ENCODE assay signal across 8 mouse cellular contexts in genomic region chr2:125723408-125724085, GRCm38 (mm10). TPM values are rescaled to one million over a fixed set of nuclear protein-coding genes. Genes with fewer than 3 reads are reported as not detected.
DNase-seq lines count a peak whose midpoint lies in the region; ATAC-seq and TF ChIP-seq lines count a peak whose summit lies in the region.

No protein-coding gene starts in this region.

- H3K4me1 ChIP-seq in cerebellum, adult 2 months (ENCODE audit: control insufficient read depth, insufficient read depth, low read length), result no peaks in the 10 kb centered on the region
- peaks cover 18% of the 10 kb centered on the region for H3K4me1 ChIP-seq in hindbrain, embryonic 16.5 days (ENCODE audit: control insufficient read depth, insufficient read depth, low read depth, low read length)
- H3K4me1 ChIP-seq in limb, embryonic 11.5 days (ENCODE audit: control insufficient read depth, insufficient read depth, low read length), result peaks cover 7% of the 10 kb centered on the region; the same call in 1 of the 2 replicates
- H3K4me1 ChIP-seq in midbrain, embryonic 11.5 days (ENCODE audit: control insufficient read depth, insufficient read depth, low read length), result peaks cover 7% of the 10 kb centered on the region
- H3K4me1 ChIP-seq in stomach, postnatal 0 days (replicated peaks; ENCODE audit: control insufficient read depth, insufficient read depth), result peaks cover 3% of the 10 kb centered on the region; the same call in 1 of the 2 replicates

- no peaks in the 10 kb centered on the region for H3K27me3 ChIP-seq in cerebellum, adult 2 months (ENCODE audit: control insufficient read depth, insufficient read depth, low read length)
- 0 out of 2 replicates have a peak, but pooled peaks cover 4% of the 10 kb centered on the region for H3K27me3 ChIP-seq in hindbrain, embryonic 16.5 days (replicated peaks; ENCODE audit: control insufficient read depth, insufficient read depth, low read length)
- peaks cover 25% of the 10 kb centered on the region for H3K27me3 ChIP-seq in limb, embryonic 11.5 days (ENCODE audit: control insufficient read depth, insufficient read depth, low read length)
- peaks cover 33% of the 10 kb centered on the region for H3K27me3 ChIP-seq in midbrain, embryonic 11.5 days (ENCODE audit: control insufficient read depth, insufficient read depth, low read length)
- no peaks in the 10 kb centered on the region for H3K27me3 ChIP-seq in stomach, postnatal 0 days (ENCODE audit: control insufficient read depth, insufficient read depth, low read length)

- TF ChIP-seq EP300 in stomach, postnatal 0 days (optimal IDR thresholded peaks at IDR 0.05), result no peak

- no peak for TF ChIP-seq CTCF in cerebellum, adult 2 months (IDR thresholded peaks at IDR 0.05; ENCODE audit: borderline replicate concordance, insufficient read depth, low read depth, low read length)
- peak; percentile 42 for TF ChIP-seq CTCF in stomach, postnatal 0 days (IDR thresholded peaks at IDR 0.05; ENCODE audit: low read depth)

- DNase-seq in left cerebral cortex, adult 18-20 months (ENCODE audit: low spot score in 2 of 2), result peak; percentile 32 to 33
- DNase-seq in left cerebral cortex, adult 8-10 months (ENCODE audit: low spot score in 2 of 2), result no peak
- DNase-seq in cerebellum, adult 2 months, result peak; percentile 72 to 74
- DNase-seq in forelimb bud, embryonic 11.5 days (ENCODE audit: low read depth, low spot score), result peak; percentile 38
- DNase-seq in limb, embryonic 11.5 days (ENCODE audit: low spot score), result peak; percentile 71
- DNase-seq in midbrain, embryonic 11.5 days (ENCODE audit: low spot score, missing footprints), result peak; percentile 91
- DNase-seq in stomach, postnatal 0 days (ENCODE audit: low spot score), result peak; percentile 62

- no peaks in the 10 kb centered on the region for H3K9me3 ChIP-seq in hindbrain, embryonic 16.5 days (ENCODE audit: control insufficient read depth, low read length)
- no peaks in the 10 kb centered on the region for H3K9me3 ChIP-seq in limb, embryonic 11.5 days (ENCODE audit: control insufficient read depth, low read length)
- no peaks in the 10 kb centered on the region for H3K9me3 ChIP-seq in midbrain, embryonic 11.5 days (ENCODE audit: control insufficient read depth, low read length)
- no peaks in the 10 kb centered on the region for H3K9me3 ChIP-seq in stomach, postnatal 0 days (ENCODE audit: control insufficient read depth, low read length)

- peak; percentile 87 for ATAC-seq in hindbrain, embryonic 16.5 days
- peak; percentile 76 for ATAC-seq in limb, embryonic 11.5 days (ENCODE audit: insufficient number of reproducible peaks, low FRiP score, low TSS enrichment, low read depth)
- peak; percentile 86 for ATAC-seq in midbrain, embryonic 11.5 days (ENCODE audit: low FRiP score)
- peak; percentile 78 for ATAC-seq in stomach, postnatal 0 days (ENCODE audit: low FRiP score, low TSS enrichment)

- peak overlapping the region; percentile 100 for H3K4me2 ChIP-seq in hindbrain, embryonic 16.5 days (ENCODE audit: low read length)
- peak overlapping the region; percentile 96 for H3K4me2 ChIP-seq in limb, embryonic 11.5 days (ENCODE audit: low read depth, severe bottlenecking)
- peak overlapping the region; percentile 77 for H3K4me2 ChIP-seq in midbrain, embryonic 11.5 days
- peak overlapping the region; percentile 86 for H3K4me2 ChIP-seq in stomach, postnatal 0 days (replicated peaks; ENCODE audit: low read depth)

- peak overlapping the region; percentile 60 for H3K4me3 ChIP-seq in cerebellum, adult 2 months (replicated peaks; ENCODE audit: insufficient read depth, low read depth, low read length)
- peak overlapping the region; percentile 57 for H3K4me3 ChIP-seq in hindbrain, embryonic 16.5 days (ENCODE audit: low read length)
- peak overlapping the region; percentile 51 for H3K4me3 ChIP-seq in limb, embryonic 11.5 days (ENCODE audit: low read depth, low read length)
- H3K4me3 ChIP-seq in midbrain, embryonic 11.5 days (ENCODE audit: low read depth, low read length), result peak overlapping the region; percentile 35
- peak overlapping the region; percentile 45 for H3K4me3 ChIP-seq in stomach, postnatal 0 days (ENCODE audit: low read depth, low read length)

- H3K9ac ChIP-seq in hindbrain, embryonic 16.5 days (ENCODE audit: low read depth, low read length), result peak overlapping the region; percentile 77
- H3K9ac ChIP-seq in limb, embryonic 11.5 days (ENCODE audit: low read length), result peak overlapping the region; percentile 22
- peak overlapping the region; percentile 41 for H3K9ac ChIP-seq in midbrain, embryonic 11.5 days (ENCODE audit: low read length)
- 0 out of 2 replicates have a peak overlapping the region, but pooled peaks have one; percentile 4 for H3K9ac ChIP-seq in stomach, postnatal 0 days (ENCODE audit: low read length)

- TF ChIP-seq POLR2A in cerebellum, adult 2 months (IDR thresholded peaks at IDR 0.05; ENCODE audit: borderline replicate concordance, insufficient read depth, low read length), result no peak

- no peak overlapping the region for H3K27ac ChIP-seq in cerebellum, adult 2 months (ENCODE audit: insufficient read depth, low read length)
- H3K27ac ChIP-seq in hindbrain, embryonic 16.5 days (ENCODE audit: low read depth, low read length), result peak overlapping the region; percentile 75
- no peak overlapping the region for H3K27ac ChIP-seq in limb, embryonic 11.5 days (replicated peaks; ENCODE audit: low read depth, low read length)
- H3K27ac ChIP-seq in midbrain, embryonic 11.5 days (ENCODE audit: low read depth, low read length), result no peak overlapping the region
- H3K27ac ChIP-seq in stomach, postnatal 0 days (replicated peaks), result no peak overlapping the region

- under 1% methylated on average over 34 of the region's 34 CpGs for WGBS in cerebellum, adult 2 months
- WGBS in hindbrain, embryonic 16.5 days, result under 1% methylated on average over 34 of the region's 34 CpGs
- under 1% methylated on average over 34 of the region's 34 CpGs for WGBS in limb, embryonic 11.5 days
- under 1% methylated on average over 34 of the region's 34 CpGs for WGBS in midbrain, embryonic 11.5 days
- WGBS in stomach, postnatal 0 days, result under 1% methylated on average over 34 of the region's 34 CpGs

- no peaks in the 10 kb centered on the region for H3K36me3 ChIP-seq in hindbrain, embryonic 16.5 days (ENCODE audit: control insufficient read depth, insufficient read depth, low read length)
- H3K36me3 ChIP-seq in limb, embryonic 11.5 days (ENCODE audit: control insufficient read depth, insufficient read depth, low read length), result no peaks in the 10 kb centered on the region
- H3K36me3 ChIP-seq in midbrain, embryonic 11.5 days (ENCODE audit: control insufficient read depth, insufficient read depth, low read length), result no peaks in the 10 kb centered on the region
- H3K36me3 ChIP-seq in stomach, postnatal 0 days (ENCODE audit: control insufficient read depth, insufficient read depth, low read length), result no peaks in the 10 kb centered on the region

RNA-seq across cellular contexts. Expression of gene Shc4, which starts 0.4 kb away (rescaled TPM):
- 1 to 10 TPM; 5.1 to 5.2 TPM for total RNA-seq in left cerebral cortex, adult 18-20 months (2021)
- 1 to 10 TPM; 4.5 to 5.7 (median 5.4) TPM for total RNA-seq in left cerebral cortex, adult 8-10 months (2022)
- polyA plus RNA-seq in cerebellum, adult 2 months (2012; rRNA removed), result 6.7 and 7.0 TPM in 2 replicates
- 4.3 and 5.0 TPM in 2 replicates for polyA plus RNA-seq in hindbrain, embryonic 16.5 days (2015; fragmentation: Nextera tagmentation; extraction: Ambion mirVana)
- 1.1 and 1.2 TPM in 2 replicates for polyA plus RNA-seq in limb, embryonic 11.5 days (2014; fragmentation: Nextera tagmentation; extraction: Ambion mirVana)
- 0.82 and 0.92 TPM in 2 replicates for polyA plus RNA-seq in midbrain, embryonic 11.5 days (2014; fragmentation: Nextera tagmentation; extraction: Ambion mirVana)
- polyA plus RNA-seq in stomach, postnatal 0 days (2015; fragmentation: Nextera tagmentation; extraction: Ambion mirVana), result 1.0 and 1.1 TPM in 2 replicates

RNA-seq across cellular contexts. Expression of gene Eid1, which starts 50.7 kb away (rescaled TPM):
- 100 to 1,000 TPM; 229 to 233 TPM for total RNA-seq in left cerebral cortex, adult 18-20 months (2021)
- 100 to 1,000 TPM; 216 to 227 (median 219) TPM for total RNA-seq in left cerebral cortex, adult 8-10 months (2022)
- polyA plus RNA-seq in cerebellum, adult 2 months (2012; rRNA removed), result 148 and 159 TPM in 2 replicates
- 373 and 390 TPM in 2 replicates for polyA plus RNA-seq in hindbrain, embryonic 16.5 days (2015; fragmentation: Nextera tagmentation; extraction: Ambion mirVana)
- polyA plus RNA-seq in limb, embryonic 11.5 days (2014; fragmentation: Nextera tagmentation; extraction: Ambion mirVana), result 224 and 232 TPM in 2 replicates
- 281 and 308 TPM in 2 replicates for polyA plus RNA-seq in midbrain, embryonic 11.5 days (2014; fragmentation: Nextera tagmentation; extraction: Ambion mirVana)
- 97.9 and 98.3 TPM in 2 replicates for polyA plus RNA-seq in stomach, postnatal 0 days (2015; fragmentation: Nextera tagmentation; extraction: Ambion mirVana)

RNA-seq across cellular contexts. Expression of gene Secisbp2l, which starts 59.1 kb away (rescaled TPM):
- total RNA-seq in left cerebral cortex, adult 18-20 months (2021), result 10 to 100 TPM; 90.8 to 92.5 TPM
- total RNA-seq in left cerebral cortex, adult 8-10 months (2022), result 100 to 1,000 TPM in 2 of 4 experiments, 10 to 100 TPM in 2; 91.3 to 107 (median 97.4) TPM
- 36.8 and 37.7 TPM in 2 replicates for polyA plus RNA-seq in cerebellum, adult 2 months (2012; rRNA removed)
- polyA plus RNA-seq in hindbrain, embryonic 16.5 days (2015; fragmentation: Nextera tagmentation; extraction: Ambion mirVana), result 23.9 and 28.6 TPM in 2 replicates
- polyA plus RNA-seq in limb, embryonic 11.5 days (2014; fragmentation: Nextera tagmentation; extraction: Ambion mirVana), result 22.1 and 23.5 TPM in 2 replicates
- polyA plus RNA-seq in midbrain, embryonic 11.5 days (2014; fragmentation: Nextera tagmentation; extraction: Ambion mirVana), result 24.8 and 28.9 TPM in 2 replicates
- polyA plus RNA-seq in stomach, postnatal 0 days (2015; fragmentation: Nextera tagmentation; extraction: Ambion mirVana), result 8.7 and 9.5 TPM in 2 replicates

Comparison
In these comparisons a context has a peak if more than half of its experiments do, and no peak if none do; other contexts are left out.
1. DNase-seq: peak in left cerebral cortex, adult 18-20 months (2 of 2), cerebellum, adult 2 months (2 of 2), forelimb bud, embryonic 11.5 days (single experiment), limb, embryonic 11.5 days (single experiment), midbrain, embryonic 11.5 days (single experiment) and stomach, postnatal 0 days (single experiment); none in left cerebral cortex, adult 8-10 months (0 of 2).
2. H3K9ac ChIP-seq: peak in every context shown above with its lines; median percentile 77 in hindbrain, embryonic 16.5 days; 41 in midbrain, embryonic 11.5 days; 22 in limb, embryonic 11.5 days; 4 in stomach, postnatal 0 days.
3. Peak in every context shown above with its lines, with median percentiles within 50 percentile points of each other: H3K4me3 ChIP-seq, ATAC-seq and H3K4me2 ChIP-seq.